Comparison of ENCODE assay signal across 8 mouse cellular contexts in genomic region chr10:43480227-43480849, GRCm38 (mm10). TPM values are rescaled to one million over a fixed set of nuclear protein-coding genes. Genes with fewer than 3 reads are reported as not detected.
A peak's percentile ranks its signal among the peaks of the same experiment; 100 is the strongest.
DNase-seq lines count a peak whose midpoint lies in the region; ATAC-seq and TF ChIP-seq lines count a peak whose summit lies in the region.

No protein-coding gene starts in this region.

- peaks cover 10% of the 10 kb centered on the region; the same call in 1 of the 2 replicates for H3K27me3 ChIP-seq in spleen, adult 2 months (ENCODE audit: control insufficient read depth, insufficient read depth, low read length)
- H3K27me3 ChIP-seq in embryonic facial prominence, embryonic 13.5 days = no peaks in the 10 kb centered on the region
- H3K27me3 ChIP-seq in limb, embryonic 11.5 days (ENCODE audit: control insufficient read depth, insufficient read depth, low read length) = no peaks in the 10 kb centered on the region
- no peaks in the 10 kb centered on the region for H3K27me3 ChIP-seq in stomach, embryonic 15.5 days (replicated peaks)

- 34% methylated on average over 13 of the region's 13 CpGs for WGBS in spleen, adult 2 months
- 5% methylated on average over 13 of the region's 13 CpGs for WGBS in embryonic facial prominence, embryonic 13.5 days
- 6% methylated on average over 13 of the region's 13 CpGs for WGBS in limb, embryonic 11.5 days
- 9% methylated on average over 13 of the region's 13 CpGs for WGBS in stomach, embryonic 15.5 days

- intact Hi-C loops in left cerebral cortex, postnatal 10 days (cut with DNase I) = loop anchor here (2.0 kb wide), 1 partner anchor 60 kb away; the partner anchor contains the start of gene 1700021F05Rik

- no peak for ATAC-seq in embryonic facial prominence, embryonic 13.5 days (ENCODE audit: insufficient number of reproducible peaks, insufficient read depth, low FRiP score, low TSS enrichment, low read depth)
- no peak for ATAC-seq in limb, embryonic 11.5 days (ENCODE audit: insufficient number of reproducible peaks, low FRiP score, low TSS enrichment, low read depth)
- ATAC-seq in stomach, embryonic 15.5 days (ENCODE audit: insufficient read depth, low FRiP score, low read depth) = no peak

- H3K9ac ChIP-seq in embryonic facial prominence, embryonic 13.5 days = peak overlapping the region; percentile 97
- peak overlapping the region; percentile 92 for H3K9ac ChIP-seq in limb, embryonic 11.5 days (ENCODE audit: low read length)
- H3K9ac ChIP-seq in stomach, embryonic 15.5 days = peak overlapping the region; percentile 40; the same call in 1 of the 2 replicates

- H3K36me3 ChIP-seq in spleen, adult 2 months (ENCODE audit: control insufficient read depth, insufficient read depth, low read length) = no peaks in the 10 kb centered on the region
- no peaks in the 10 kb centered on the region for H3K36me3 ChIP-seq in embryonic facial prominence, embryonic 13.5 days
- H3K36me3 ChIP-seq in limb, embryonic 11.5 days (ENCODE audit: control insufficient read depth, insufficient read depth, low read length) = no peaks in the 10 kb centered on the region
- no peaks in the 10 kb centered on the region for H3K36me3 ChIP-seq in stomach, embryonic 15.5 days

- no peaks in the 10 kb centered on the region for H3K9me3 ChIP-seq in embryonic facial prominence, embryonic 13.5 days
- H3K9me3 ChIP-seq in limb, embryonic 11.5 days (ENCODE audit: control insufficient read depth, low read length) = no peaks in the 10 kb centered on the region
- no peaks in the 10 kb centered on the region for H3K9me3 ChIP-seq in stomach, embryonic 15.5 days

- no peak for TF ChIP-seq POLR2A in spleen, adult 2 months (IDR thresholded peaks at IDR 0.05; ENCODE audit: low read depth, low read length)

- TF ChIP-seq CTCF in spleen, adult 2 months (IDR thresholded peaks at IDR 0.05; ENCODE audit: extremely low read depth, insufficient read depth, insufficient read length, insufficient replicate concordance) = no peak

- no peak for DNase-seq in spleen, adult 2 months (ENCODE audit: low read depth in 1 of 2, low spot score in 2 of 2)
- DNase-seq in spleen, postnatal 14 days (ENCODE audit: low spot score in 2 of 2) = no peak
- peak; percentile 32 for DNase-seq in limb, embryonic 11.5 days (ENCODE audit: low spot score)
- no peak for DNase-seq in left cerebral cortex, postnatal 10 days (ENCODE audit: extremely low spot score in 1 of 2, low spot score in 2 of 2)
- DNase-seq in ovary, adult 18-20 months (ENCODE audit: low spot score) = no peak
- no peak for DNase-seq in kidney, adult 8-10 months

- peak overlapping the region; percentile 72; the same call in 1 of the 2 replicates for H3K27ac ChIP-seq in spleen, adult 2 months (ENCODE audit: insufficient read depth, low read length)
- H3K27ac ChIP-seq in embryonic facial prominence, embryonic 13.5 days = peak overlapping the region; percentile 99
- H3K27ac ChIP-seq in limb, embryonic 11.5 days (replicated peaks; ENCODE audit: low read depth, low read length) = peak overlapping the region; percentile 92
- H3K27ac ChIP-seq in stomach, embryonic 15.5 days = peak overlapping the region; percentile 97

- H3K4me2 ChIP-seq in embryonic facial prominence, embryonic 13.5 days = peak overlapping the region; percentile 81
- peak overlapping the region; percentile 81 for H3K4me2 ChIP-seq in limb, embryonic 11.5 days (ENCODE audit: low read depth, severe bottlenecking)
- peak overlapping the region; percentile 78 for H3K4me2 ChIP-seq in stomach, embryonic 15.5 days

- H3K4me1 ChIP-seq in spleen, adult 2 months (ENCODE audit: control insufficient read depth, insufficient read depth, insufficient read length) = no peaks in the 10 kb centered on the region; the same call in none of the 2 replicates
- peaks cover 42% of the 10 kb centered on the region for H3K4me1 ChIP-seq in embryonic facial prominence, embryonic 13.5 days
- H3K4me1 ChIP-seq in limb, embryonic 11.5 days (ENCODE audit: control insufficient read depth, insufficient read depth, low read length) = peaks cover 23% of the 10 kb centered on the region
- peaks cover 26% of the 10 kb centered on the region; the same call in 1 of the 2 replicates for H3K4me1 ChIP-seq in stomach, embryonic 15.5 days

- H3K4me3 ChIP-seq in spleen, adult 2 months (ENCODE audit: extremely low read depth, insufficient read depth, insufficient read length) = peak overlapping the region; percentile 84
- H3K4me3 ChIP-seq in embryonic facial prominence, embryonic 13.5 days = peak overlapping the region; percentile 77
- H3K4me3 ChIP-seq in limb, embryonic 11.5 days (ENCODE audit: low read depth, low read length) = peak overlapping the region; percentile 78
- peak overlapping the region; percentile 86 for H3K4me3 ChIP-seq in stomach, embryonic 15.5 days (replicated peaks)

RNA-seq across cellular contexts. Expression of gene Bend3, which starts 1.7 kb away (rescaled TPM):
- 2.1 and 3.1 TPM in 2 replicates for polyA plus RNA-seq in spleen, adult 2 months (2012; rRNA removed)
- 4.5 and 5.4 TPM in 2 replicates for polyA plus RNA-seq in embryonic facial prominence, embryonic 13.5 days (2015; fragmentation: Nextera tagmentation; extraction: Ambion mirVana)
- polyA plus RNA-seq in limb, embryonic 11.5 days (2014; fragmentation: Nextera tagmentation; extraction: Ambion mirVana) = 8.4 and 8.5 TPM in 2 replicates
- 3.2 and 4.0 TPM in 2 replicates for polyA plus RNA-seq in stomach, embryonic 15.5 days (2015; fragmentation: Nextera tagmentation; extraction: Ambion mirVana)
- total RNA-seq in left cerebral cortex, postnatal 10 days (2021) = 1 to 10 TPM; 5.6 to 7.4 TPM

RNA-seq across cellular contexts. Expression of gene Gm9803, which starts 43.5 kb away (rescaled TPM):
- polyA plus RNA-seq in spleen, adult 2 months (2012; rRNA removed) = 22.2 and 43.4 TPM in 2 replicates
- polyA plus RNA-seq in embryonic facial prominence, embryonic 13.5 days (2015; fragmentation: Nextera tagmentation; extraction: Ambion mirVana) = 11.9 and 34.3 TPM in 2 replicates
- 5.3 and 8.7 TPM in 2 replicates for polyA plus RNA-seq in limb, embryonic 11.5 days (2014; fragmentation: Nextera tagmentation; extraction: Ambion mirVana)
- polyA plus RNA-seq in stomach, embryonic 15.5 days (2015; fragmentation: Nextera tagmentation; extraction: Ambion mirVana) = 9.6 and 36.0 TPM in 2 replicates
- not detected for total RNA-seq in left cerebral cortex, postnatal 10 days (2021)

Comparison
In these comparisons a context has a peak if more than half of its experiments do, and no peak if none do; other contexts are left out.
1. H3K9ac ChIP-seq: peak in every context shown above with its lines; median percentile 97 in embryonic facial prominence, embryonic 13.5 days; 92 in limb, embryonic 11.5 days; 40 in stomach, embryonic 15.5 days.